Mouse (Mus musculus) cerebellum, adult 2 months (tissue): ENCODE measurements around the gene Mef2b. TPM values are rescaled to one million over a fixed set of nuclear protein-coding genes. Genes with fewer than 3 reads are reported as not detected.

ENCODE experiments used
- DNase-seq, 2 experiments: peaks; one replicate each; pipeline ENCODE4 v3.0.0; 2021
- H3K27ac ChIP-seq: fragments of 200-500 bp; 2 replicates; pipeline ENCODE4 v1.5.1; 2012; ENCODE audit warnings: low read length, control low read depth, inconsistent platforms; ENCODE audit not compliant: insufficient read depth
- H3K27me3 ChIP-seq: fragments of 200-500 bp; 2 replicates; pipeline ENCODE4 v1.6.1; 2012; ENCODE audit warnings: inconsistent platforms, mild to moderate bottlenecking, low read length, moderate library complexity; ENCODE audit not compliant: control insufficient read depth, insufficient read depth
- H3K4me1 ChIP-seq: fragments of 200-500 bp; 2 replicates; pipeline ENCODE4 v1.6.1; 2011; ENCODE audit warnings: low read length; ENCODE audit not compliant: control insufficient read depth, insufficient read depth
- H3K4me3 ChIP-seq: fragments of 200-500 bp; replicated peaks from 2 replicates; pipeline ENCODE3; 2011; ENCODE audit warnings: mild to moderate bottlenecking, low read depth, low read length, control low read depth; ENCODE audit not compliant: insufficient read depth
- CTCF ChIP-seq: fragments of 200-500 bp; IDR thresholded peaks from 2 replicates; pipeline ENCODE4 v1.5.1; 2011; ENCODE audit warnings: low read depth, mild to moderate bottlenecking, control low read depth, low read length, moderate library complexity, borderline replicate concordance; ENCODE audit not compliant: insufficient read depth
- POLR2A ChIP-seq: fragments of 200-500 bp; IDR thresholded peaks from 2 replicates; pipeline ENCODE4 v1.6.1; 2011; ENCODE audit warnings: low read length, control low read depth, borderline replicate concordance; ENCODE audit not compliant: insufficient read depth
- WGBS: fragments of 180-500 bp; shearing (Covaris S2); methylation state at CpG from one replicate; pipeline ENCODE4 v1.1.7; 2018; 5-methylcytosine and 5-hydroxymethylcytosine counted together
- polyA plus RNA-seq: library from polyadenylated mRNA; depleted of rRNA; stranded (reverse); fragments of >200 nt; gene quantifications from 2 replicates; pipeline ENCODE4 v1.2.3, GENCODE M21; 2012

Gene Mef2b
- polyA plus RNA-seq, 1 experiment: 0.43 TPM

DNA sequence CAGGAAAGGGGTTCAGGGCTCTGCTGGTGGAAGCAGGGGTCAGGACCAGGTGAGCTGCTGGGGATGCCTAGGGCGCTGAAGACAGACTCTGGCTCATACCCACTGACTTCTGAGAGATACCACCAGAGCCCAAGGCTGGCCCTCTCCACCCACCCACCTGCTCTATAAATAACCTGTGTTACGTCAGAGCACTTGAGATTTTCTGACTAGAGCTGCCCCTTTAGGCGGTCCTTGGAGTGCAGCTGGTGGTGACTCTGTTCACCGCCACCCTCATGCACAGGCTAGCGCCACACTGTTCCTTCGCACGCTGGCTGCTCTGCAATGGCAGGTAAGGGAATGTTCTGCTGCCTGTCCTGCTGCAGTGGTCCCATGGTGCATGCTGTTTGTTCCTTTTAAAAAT, 34.6 kb downstream of the Mef2b start:
- Histone ChIP-seq H3K27ac (no peak overlapping the region), H3K4me1 (peaks cover 14% of the 10 kb centered on the region), H3K4me3 (no peak overlapping the region), H3K27me3 (no peaks in the 10 kb centered on the region)
- WGBS: 76% methylated on average over 7 of the region's 7 CpGs
- no peak for DNase-seq
- no peak for TF ChIP-seq POLR2A
- no peak for TF ChIP-seq CTCF

GRCm38 (mm10) chr8:70178231-70178630, 38.7 kb downstream of the Mef2b start:
- Histone ChIP-seq H3K4me3 (no peak overlapping the region), H3K27ac (no peak overlapping the region), H3K27me3 (no peaks in the 10 kb centered on the region), H3K4me1 (peaks cover 11% of the 10 kb centered on the region)
- DNase-seq: no peak
- TF ChIP-seq CTCF (no peak), POLR2A (no peak)
- WGBS: 88% methylated on average over 2 of the region's 2 CpGs

- Histone ChIP-seq H3K27me3 (no peaks in the 10 kb centered on the region), H3K27ac (no peak overlapping the region), H3K4me1 (peaks cover 6% of the 10 kb centered on the region), H3K4me3 (no peak overlapping the region)
- no peak for DNase-seq
- WGBS: 96% methylated on average over 4 of the region's 4 CpGs
- TF ChIP-seq POLR2A (no peak), CTCF (peak; percentile 36; the same call in 1 of the 2 replicates)
Observed at GRCm38 (mm10) chr8:70179082-70179481, 39.6 kb downstream of the Mef2b start.

- no peak for DNase-seq
- no peaks in the 10 kb centered on the region for H3K4me1 ChIP-seq
- TF ChIP-seq CTCF: no peak
- TF ChIP-seq POLR2A: no peak
- H3K27me3 ChIP-seq: no peaks in the 10 kb centered on the region
- H3K27ac ChIP-seq: no peak overlapping the region
- WGBS: 87% methylated on average over 16 of the region's 16 CpGs
- H3K4me3 ChIP-seq: no peak overlapping the region
Observed at GRCm38 (mm10) chr8:70181212-70181902, 41.8 kb downstream of the Mef2b start.

GRCm38 (mm10) chr8:70181903-70182252, 42.4 kb downstream of the Mef2b start:
- no peak overlapping the region for H3K4me3 ChIP-seq
- no peaks in the 10 kb centered on the region for H3K27me3 ChIP-seq
- 19% methylated on average over 2 of the region's 2 CpGs for WGBS
- TF ChIP-seq POLR2A (no peak), CTCF (no peak)
- no peak for DNase-seq
- H3K27ac ChIP-seq: no peak overlapping the region
- no peaks in the 10 kb centered on the region for H3K4me1 ChIP-seq

DNA sequence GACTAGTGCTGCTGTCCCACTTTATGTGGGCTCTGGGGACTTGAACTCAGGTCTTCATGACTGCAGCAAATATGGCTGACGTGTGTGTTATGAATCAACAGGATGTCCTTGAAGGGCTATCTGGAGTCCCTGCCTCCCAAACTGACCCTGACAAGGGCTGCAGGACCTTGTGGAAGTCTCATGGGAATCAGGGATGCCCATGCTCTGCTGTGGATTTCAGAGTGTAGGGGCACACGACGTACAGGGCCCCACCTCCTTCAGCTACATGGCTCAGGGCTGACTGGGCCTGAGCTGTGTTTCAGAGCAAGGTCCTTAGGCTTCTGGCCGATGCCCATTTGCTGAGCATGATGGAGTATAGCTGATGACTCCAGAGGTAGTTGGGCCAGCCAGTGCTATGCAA, 43.7 kb downstream of the Mef2b start:
- H3K4me3 ChIP-seq: no peak overlapping the region
- TF ChIP-seq CTCF (no peak), POLR2A (no peak)
- no peaks in the 10 kb centered on the region for H3K4me1 ChIP-seq
- no peak overlapping the region for H3K27ac ChIP-seq
- DNase-seq: no peak
- WGBS: 86% methylated on average over 4 of the region's 4 CpGs
- H3K27me3 ChIP-seq: no peaks in the 10 kb centered on the region

DNA sequence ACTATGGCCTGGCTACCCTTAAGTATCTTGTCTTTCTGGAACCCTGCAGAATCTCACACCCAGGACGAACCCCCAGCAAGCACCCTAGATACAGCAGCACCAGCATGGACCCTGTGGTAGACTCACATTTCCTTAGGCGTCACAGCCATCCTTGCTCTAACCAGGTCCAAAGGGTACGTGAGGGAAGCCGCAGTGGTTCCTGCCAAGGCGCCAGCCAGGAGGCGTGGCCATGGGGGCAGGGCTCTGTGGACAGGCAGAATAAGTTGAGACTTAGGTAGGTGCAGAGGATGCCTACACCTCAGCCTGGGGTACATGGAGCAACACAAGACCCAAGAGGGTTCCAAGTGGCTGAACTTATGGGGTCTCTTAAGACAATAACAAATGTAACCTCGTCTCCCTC, 49.2 kb downstream of the Mef2b start:
- no peak overlapping the region for H3K4me3 ChIP-seq
- WGBS: 69% methylated on average over 7 of the region's 7 CpGs
- DNase-seq: no peak
- H3K27ac ChIP-seq: no peak overlapping the region
- TF ChIP-seq POLR2A (no peak), CTCF (no peak)
- no peaks in the 10 kb centered on the region for H3K27me3 ChIP-seq
- H3K4me1 ChIP-seq: no peaks in the 10 kb centered on the region

DNA sequence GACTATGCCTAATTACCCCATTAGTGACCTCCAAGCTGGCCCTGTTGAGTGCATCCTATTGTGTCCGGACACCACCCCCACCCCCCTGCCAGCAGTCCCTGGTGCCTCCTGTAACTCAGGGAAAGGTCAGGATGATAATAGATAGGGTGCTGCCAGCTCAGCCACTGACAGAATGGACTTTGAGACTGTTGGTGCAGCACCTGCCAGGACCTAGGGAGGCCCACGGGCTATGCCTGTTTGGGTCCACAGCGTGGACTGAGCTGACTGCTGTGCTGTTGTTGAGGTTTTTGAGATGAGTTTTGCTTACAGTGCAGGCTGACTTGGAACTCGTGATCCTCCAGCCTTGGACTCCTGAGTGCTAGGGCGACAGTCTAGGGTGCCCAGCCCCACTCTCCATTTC, 53.7 kb downstream of the Mef2b start:
- no peak for DNase-seq
- Histone ChIP-seq H3K27ac (no peak overlapping the region), H3K27me3 (no peaks in the 10 kb centered on the region), H3K4me3 (no peak overlapping the region), H3K4me1 (peaks cover 7% of the 10 kb centered on the region)
- TF ChIP-seq POLR2A (no peak), CTCF (no peak)
- 68% methylated on average over 5 of the region's 5 CpGs for WGBS

GRCm38 (mm10) chr8:70194191-70194590, 54.7 kb downstream of the Mef2b start:
- H3K4me1 ChIP-seq: peaks cover 7% of the 10 kb centered on the region
- no peak for DNase-seq
- WGBS: 83% methylated on average over 3 of the region's 3 CpGs
- no peaks in the 10 kb centered on the region for H3K27me3 ChIP-seq
- TF ChIP-seq CTCF (no peak), POLR2A (no peak)
- no peak overlapping the region for H3K27ac ChIP-seq
- H3K4me3 ChIP-seq: no peak overlapping the region
